Mouse (Mus musculus) fibroblast of lung, adult 2 months (primary cell): Measurements from ENCODE around the gene Ube2z.
"Not testable (repeated sequence)": the region's sequence is repeated elsewhere in the genome, so short reads cannot be mapped to it uniquely, and the experiment has no call there.

Source experiments
- DNase-seq: peaks from one replicate; pipeline ENCODE4 v3.0.0-alpha.2; 2011; ENCODE audit warnings: low read depth

The Ube2z gene

DNA sequence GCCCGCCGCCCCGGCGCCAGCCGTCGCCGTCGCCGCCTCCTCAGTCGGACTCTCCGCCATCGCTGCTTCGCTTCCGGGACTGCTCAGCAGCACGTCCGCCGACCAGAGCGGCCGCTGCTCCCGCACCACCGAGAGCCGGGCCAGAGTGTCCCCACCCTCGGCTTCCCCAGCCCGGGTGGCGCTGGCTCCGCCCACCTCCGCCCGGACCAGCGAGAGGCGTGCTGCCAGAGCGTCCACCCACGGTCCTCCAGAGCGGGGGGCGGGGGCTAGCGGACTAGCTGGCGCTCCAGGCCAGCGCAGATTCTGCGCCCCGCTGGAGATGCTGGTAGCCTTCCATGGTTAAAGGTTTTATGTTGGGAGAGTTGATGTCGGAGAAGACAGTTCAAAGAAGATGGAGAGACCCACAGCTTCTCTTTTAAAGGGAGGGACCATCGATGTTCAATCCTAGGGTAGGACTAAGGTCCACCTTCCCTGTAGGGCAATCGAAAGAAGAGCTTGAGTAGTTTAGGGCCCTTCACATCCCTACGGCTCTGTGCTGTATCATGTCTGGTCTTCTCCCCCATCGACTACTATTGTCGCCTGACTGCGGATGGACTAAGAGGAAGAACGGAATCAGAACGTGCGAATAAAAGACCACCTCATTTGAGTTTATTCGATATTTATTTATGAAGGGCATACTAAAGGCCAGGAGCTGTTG is at the start of gene Ube2z:
Gene Ube2z (minus strand): TSS at position 174 of the 697 bp plus-strand sequence.
- peak; percentile 84 for DNase-seq

DNA sequence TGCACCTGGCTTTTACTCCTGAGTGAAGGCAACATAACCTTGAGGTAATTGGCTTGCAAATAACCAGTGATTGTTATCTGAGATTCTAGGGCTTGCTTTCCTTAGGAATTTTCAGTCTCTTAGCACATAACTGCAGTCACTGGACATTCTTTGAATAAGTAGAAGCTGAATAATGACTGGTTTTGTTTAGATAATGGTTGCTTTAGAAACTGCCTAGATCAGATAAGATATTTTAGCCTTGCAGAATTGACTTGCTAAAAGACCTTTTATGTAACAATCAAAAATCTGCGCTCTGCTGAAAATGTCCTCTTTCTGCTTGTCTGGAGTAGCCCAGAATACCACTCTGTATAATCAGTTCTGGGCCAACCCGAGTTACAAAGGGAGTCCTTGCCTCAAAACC is 48.9 kb upstream of the Ube2z start:
- no peak for DNase-seq

DNA sequence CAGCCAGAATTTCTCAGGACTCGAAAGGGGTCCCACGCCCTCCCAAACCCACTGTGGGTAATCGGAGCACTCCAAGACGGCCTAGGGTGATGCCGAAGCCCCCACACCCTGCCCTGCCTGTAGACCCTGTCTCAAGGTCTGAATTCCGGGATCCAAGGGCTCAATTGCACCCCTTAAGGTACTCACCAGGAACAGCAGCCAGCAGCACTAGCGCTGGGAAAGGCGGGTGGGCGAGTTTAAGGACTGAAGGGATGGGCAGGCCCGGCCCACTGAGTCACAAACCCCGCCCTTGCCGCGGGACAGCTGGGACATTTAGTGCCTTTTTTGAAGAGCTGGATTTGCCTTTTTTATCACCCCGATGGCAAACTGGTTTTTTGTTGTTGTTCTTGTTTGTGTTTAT is 46.6 kb upstream of the Ube2z start, which contains the start of gene Calcoco2:
Gene Calcoco2 (minus strand): TSS at position 214 of the 400 bp plus-strand sequence.
- DNase-seq: no peak

DNA sequence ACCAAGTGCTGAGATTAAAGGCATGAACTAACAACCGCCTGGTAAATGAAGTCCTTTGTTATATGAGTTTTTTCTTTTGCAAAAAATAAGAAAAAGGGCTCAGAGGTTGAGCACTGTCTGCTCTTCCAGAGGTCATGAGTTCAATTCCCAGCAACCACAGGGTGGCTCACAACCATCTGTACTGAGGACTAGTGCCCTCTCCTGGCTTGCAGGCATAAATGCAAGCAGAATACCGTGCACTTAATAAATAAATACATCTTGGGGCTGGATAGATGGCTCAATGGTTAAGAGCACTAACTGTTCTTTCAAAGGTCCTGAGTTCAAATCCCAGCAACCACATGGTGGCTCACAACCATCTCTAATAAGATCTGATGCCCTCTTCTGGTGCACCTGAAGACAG is 45.8 kb upstream of the Ube2z start:
- DNase-seq: not testable (repeated sequence)

DNA sequence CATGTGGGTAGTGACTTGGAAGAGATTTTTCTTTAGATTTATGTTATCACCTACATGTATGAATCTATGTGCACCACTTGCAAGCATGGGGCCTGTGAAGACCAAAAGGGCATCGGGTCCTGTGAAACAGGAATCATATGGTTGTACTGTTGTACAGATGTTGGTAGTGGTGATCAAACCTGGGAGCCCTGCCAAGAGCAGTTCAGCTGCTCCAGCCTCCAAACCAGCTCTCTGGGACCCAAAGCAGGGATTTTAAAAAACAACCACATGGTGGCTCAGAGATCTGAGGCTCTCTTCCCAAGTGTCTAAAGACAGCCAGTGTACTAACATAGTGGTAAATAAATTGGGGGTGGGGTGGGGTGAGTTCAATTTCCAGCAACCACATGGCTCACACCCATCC is 43.2 kb upstream of the Ube2z start:
- DNase-seq: no peak

DNA sequence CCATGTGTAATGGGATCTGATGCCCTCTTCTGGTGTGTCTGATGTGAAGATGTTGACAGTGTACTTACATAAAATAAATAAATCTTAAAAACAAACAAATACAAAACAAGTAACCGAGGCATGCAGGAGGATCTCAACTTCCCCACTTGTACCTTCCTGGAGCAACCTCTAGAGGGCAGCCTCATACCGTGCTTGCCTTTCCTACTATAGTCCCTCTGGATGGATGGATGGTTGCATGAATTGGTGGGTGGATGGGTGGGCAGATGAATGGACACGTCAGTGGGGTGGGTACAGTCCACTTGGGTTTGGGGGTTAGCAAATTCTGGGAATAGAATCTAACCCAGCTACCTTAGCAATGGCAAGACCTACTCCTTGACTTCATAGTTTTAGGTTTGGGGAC is 28.2 kb upstream of the Ube2z start:
- DNase-seq: no peak

DNA sequence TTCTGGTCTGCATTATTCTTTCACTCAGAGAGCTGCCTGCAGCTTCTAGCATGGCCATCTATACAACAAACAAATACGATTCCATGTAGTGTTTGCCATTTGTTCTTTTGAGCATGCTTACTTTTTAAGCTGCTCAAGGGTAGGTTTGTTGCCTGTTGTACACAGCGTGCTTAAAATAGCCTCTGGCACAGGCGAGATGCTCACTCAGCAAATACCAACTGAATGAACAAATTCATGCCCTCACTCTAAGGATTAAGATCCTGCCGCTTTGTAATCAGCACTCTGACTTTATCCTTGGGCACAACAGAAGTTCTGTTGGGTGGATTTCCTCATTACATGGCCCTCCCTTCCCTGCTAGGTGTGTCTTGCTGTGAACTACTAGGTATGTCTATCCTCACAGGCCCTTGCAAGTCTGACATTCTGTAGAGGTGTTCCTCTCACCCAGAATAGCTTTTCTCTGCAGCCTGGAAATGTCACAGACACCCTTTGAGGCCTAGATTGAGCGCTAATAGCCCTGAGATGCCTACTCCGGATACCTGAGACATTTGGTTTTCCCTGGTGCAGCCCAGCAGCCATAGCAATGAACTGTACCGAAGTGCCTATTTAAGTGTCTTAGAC is 27.6 kb upstream of the Ube2z start:
- no peak for DNase-seq

DNA sequence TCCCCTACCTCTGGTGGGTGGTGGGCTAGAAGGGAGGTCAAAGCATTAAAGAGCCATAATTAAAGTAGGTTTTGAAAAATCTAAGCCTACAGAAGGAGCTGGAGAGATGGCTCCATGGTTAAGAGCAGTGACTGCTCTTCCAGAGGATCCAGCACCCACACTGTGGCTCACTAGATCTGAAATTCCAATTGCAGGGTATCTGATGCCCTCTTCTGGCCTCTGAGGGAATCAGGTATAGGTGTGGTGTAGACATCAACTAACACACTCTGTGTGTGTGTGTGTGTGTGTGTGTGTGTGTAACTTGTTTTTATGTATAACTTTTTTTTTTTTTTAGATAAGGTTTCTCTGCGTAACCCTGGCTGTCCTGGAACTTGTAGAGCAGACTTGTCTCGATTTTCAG is 25.9 kb upstream of the Ube2z start:
- DNase-seq: no peak

DNA sequence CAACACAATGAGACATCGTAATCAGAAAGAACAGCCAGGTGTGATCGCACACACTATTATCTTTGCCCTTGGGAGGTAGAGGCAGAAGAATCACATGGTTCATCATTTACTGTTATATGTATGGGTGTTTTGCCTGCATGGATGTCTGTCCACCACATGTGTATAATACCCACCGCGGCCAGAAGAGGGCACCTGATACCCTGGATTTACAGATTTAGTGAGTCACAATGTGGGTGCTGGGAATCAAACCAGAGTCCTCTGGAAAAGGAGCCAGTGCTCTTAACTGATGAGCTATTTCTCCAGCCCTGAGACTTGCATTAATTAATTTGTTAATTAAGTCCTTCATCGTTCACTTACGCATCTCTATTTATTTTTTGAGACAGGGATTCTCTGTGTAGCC is 22.8 kb upstream of the Ube2z start:
- no peak for DNase-seq

DNA sequence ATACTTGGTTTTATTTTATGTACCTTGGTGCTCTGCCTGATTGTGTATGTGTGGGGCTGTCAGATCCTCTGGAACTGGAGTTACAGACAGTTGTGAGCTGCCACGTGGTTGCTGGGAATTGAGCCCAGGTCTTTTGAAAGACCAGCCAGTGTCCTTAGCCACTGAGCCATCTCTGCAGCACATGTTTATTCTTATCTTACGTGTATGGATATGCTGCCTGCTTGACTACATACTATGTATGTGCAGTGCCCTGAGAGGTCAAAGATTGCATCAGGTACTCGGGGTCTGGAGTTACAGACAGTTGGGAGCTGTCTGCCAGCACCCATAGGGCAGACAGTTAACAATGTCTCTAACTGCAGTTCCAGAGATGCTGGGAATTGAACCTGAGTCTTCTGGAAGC is 17.5 kb upstream of the Ube2z start:
- no peak for DNase-seq

DNA sequence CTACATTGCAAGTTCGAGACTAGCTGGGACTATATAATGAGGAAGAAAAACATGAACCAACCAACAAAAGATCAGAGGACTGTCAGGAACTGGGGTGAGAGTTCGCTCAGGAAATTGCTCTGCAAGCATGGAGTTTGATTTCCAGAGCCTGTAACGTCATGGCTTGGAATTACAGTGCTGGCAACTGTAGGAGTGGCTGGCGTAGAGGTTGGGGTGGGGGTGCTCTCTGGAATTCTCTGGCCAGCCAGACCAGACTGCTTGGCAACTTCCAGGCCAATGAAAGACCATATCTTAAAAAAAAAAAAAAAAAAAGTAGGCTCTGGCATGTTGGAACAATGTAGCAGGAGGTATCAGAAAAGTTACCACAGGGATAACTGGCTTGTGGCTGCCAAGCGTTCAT is 15.5 kb upstream of the Ube2z start:
- peak; percentile 26 for DNase-seq

DNA sequence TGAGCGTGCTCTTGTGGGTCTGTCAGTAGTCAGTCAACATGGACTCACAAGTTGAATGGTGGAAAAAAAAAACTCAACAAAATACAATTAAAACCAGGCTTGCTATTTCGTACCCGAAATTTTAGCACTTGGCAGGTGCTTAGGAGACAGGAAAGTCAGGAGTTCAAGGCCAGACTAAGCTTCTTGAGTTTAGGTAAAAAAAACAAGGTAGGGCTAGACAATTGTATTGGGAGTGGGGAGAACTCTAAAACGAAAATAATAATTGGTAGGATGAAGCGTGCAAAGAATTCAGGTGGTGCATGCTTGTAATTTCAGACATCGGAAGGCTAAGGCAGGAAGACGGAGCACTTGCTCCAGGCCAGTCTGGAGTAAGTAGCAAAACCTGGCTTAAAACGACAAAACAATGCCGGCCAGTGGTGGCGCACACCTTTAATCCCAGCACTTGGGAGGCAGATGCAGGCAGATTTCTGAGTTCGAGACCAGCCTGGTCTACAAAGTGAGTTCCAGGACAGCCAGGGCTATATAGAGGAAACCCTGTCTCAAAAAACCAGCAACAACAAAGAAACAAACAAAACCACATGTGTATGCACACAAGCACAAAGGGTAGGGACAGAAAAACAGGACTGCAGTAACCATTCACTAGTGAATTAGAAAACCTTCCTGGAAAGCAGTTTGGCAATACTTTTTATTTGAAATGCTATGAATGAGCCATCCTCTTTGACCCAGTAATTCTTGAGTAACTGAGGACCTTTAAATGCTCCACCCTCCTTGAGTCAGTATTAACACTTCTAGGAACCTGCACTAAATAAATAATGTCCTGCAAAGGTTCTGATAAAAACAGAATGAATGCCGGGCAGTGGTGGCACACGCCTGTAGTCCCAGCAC is 11.3 kb upstream of the Ube2z start:
- no peak for DNase-seq

DNA sequence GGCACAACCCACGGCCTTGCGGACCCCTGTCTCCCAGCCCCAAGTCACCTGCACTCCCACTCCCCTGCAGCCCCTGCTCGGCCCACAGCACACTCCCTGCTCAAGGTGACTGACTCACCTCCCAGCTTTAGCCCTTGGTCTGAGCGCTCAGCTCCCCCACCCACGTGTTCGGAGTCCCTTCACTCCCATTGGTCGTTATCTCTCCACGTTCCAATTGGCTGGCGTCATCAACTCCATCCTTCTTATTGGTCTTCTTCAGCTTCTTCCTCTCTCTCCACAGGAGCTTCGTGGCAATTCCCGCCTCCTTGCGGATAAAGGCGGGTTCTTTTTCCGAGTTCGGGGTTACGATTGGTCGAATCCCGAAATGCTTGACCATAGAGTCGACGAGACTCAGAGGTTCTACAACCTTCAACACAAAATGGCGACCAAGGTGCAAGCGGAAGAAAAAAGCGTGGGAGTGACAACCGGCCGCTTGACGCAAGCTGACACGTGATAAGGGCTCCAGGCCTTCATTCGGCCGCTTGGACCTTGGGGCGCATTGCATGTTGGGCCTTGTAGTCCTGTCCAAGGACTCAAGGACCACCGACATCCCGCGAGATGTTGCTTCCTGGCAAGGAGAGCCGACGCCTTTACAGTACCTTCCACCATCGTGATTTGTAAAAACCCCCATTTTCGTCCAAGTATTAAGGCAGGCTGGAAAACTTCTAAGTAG is 10.5 kb upstream of the Ube2z start, which contains the start of gene Atp5g1:
Gene Atp5g1 (minus strand): TSS at position 162 of the 712 bp plus-strand sequence.
- DNase-seq: peak; percentile 100

DNA sequence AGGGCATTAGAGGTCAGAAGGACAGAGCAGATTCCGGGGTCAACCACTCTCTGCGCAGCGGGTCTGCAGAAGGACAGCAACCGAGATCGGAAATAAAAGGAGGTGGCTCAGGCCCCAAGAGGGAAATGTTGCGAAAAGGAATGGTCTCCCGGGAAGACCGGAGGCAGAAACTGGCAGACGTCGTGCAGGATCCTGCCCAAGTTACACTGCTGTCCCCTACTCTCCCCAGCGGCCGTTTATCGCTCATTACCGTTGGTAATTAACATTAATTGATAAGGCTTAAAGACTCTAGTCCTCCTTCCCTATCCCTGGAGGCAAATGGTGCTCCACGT is 10.0 kb upstream of the Ube2z start:
- DNase-seq: no peak

DNA sequence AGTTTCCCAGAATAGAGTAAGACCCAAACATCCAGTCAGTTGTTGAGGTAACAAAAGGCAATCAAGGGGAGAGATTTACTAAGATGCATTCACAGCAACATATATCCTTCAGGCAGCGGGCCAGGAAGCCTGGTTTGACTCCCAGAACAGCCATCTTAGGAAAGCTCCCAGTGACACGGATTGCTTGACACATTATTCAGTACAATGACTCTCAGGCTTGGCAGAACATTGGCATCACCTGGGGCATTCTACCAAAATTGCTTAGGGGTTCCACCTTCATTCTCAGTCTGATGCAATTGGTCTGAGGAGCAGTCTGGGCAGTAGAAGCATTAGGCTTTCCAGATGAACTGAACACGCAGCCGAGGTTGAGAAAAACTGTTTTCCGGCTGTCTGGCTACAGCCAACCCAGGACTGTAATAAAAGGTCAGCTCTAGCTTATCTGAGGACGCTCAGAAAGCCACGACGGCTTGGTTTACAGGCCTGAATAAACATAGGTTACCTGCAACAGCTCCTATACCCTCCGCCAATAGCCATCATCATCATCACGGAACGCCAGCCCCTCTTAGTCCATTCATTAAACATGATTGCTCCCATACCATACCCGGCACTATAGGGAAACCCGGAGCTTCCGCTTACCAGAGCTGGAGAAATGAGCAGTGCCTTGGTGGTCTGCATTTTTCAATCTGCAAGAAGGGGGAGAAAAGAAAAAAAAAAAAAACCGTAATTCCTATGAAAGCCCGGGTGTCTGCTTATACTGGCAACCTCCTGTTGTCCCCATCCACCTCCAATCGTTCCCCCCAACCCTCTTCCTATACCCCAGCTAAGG is 9.4 kb upstream of the Ube2z start:
- no peak for DNase-seq

DNA sequence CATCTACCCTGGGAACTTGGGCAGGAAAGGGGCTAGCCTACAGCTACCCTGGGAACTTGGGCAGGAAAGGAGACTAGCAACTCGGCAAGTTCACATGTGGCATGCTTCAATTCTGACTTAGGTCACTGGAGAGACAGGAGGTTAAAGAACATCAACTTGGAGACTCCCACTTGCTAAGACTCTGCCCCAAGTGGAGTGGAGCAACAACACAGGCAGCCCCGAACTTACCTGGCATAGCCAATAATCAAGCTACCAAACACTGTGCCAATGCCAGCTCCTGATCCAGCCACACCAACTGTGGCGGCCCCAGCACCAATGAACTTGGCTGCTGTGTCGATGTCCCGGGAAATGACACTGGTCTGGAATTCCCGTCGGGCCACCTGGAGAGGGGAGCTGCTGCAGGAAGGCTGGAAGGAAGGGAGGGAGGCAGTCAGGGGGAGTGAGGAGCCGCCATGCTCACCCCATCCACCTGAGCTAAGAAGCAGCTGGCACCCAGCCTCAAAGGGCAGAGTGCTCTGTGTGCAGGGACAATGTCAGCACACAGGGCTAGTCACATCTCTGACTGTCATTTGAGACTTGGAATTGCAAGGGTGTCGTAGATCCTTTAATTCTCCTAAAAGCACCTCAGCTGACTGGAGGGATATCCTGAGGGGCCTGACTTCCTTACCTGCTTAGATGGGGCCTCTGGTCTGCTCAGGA is 8.3 kb upstream of the Ube2z start:
- no peak for DNase-seq

DNA sequence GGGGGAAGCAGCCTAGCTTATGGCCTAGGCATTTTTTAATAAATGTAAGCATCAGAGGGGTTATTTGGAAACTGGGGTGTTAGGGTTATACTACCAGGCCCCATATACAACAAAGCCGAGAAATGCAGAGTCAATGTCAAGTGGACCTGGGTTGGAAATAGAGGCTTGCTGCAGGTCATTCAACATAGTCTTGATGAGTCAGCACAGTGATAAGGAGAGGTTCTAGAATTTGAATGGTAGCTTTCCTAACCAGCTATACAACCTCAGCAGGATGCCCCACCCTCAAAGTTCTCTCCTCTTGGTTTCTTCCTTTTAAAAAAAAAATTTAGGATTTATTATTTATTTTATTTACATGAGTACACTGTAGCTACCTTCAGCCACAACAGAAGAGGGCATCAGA is 5.8 kb upstream of the Ube2z start:
- no peak for DNase-seq

DNA sequence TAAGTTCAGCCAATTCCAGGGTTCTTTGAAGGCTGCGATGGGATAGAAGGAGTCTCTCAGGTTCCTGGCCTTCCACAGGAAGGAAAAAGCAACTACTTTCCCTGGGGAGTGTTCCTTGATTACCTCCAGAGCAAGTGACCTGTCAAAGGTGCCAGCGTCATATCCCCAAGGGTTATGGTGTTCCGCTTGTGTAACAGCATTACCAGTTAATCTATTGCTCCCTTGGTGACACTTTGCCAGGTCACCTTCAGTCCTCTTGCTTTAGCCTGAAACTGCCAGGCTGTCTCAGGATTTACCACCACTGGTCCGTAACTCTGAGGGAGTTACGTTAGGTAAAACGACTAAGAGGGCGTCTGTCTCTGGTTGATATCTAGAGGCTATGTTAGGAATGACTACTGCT is 5.2 kb upstream of the Ube2z start:
- DNase-seq: no peak

DNA sequence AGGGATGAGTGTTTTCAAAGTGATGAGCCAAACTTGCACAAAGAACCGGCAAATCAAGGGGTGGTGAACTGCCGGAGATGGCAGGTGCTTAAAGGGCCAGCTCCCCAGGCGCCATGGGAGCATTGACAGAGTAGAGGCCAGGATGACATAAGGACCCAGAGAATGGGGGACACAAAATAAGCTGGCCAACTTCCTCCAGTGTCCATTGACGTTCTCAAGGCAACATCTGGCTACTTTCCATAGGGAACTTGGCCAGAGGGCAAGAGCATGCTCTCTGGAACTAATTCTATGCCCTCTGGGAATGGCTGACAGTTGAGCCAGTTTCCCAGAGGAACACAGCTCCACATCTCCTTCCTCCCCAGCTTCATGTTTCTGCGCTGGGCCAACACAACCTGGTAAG is 3.0 kb upstream of the Ube2z start:
- DNase-seq: no peak

DNA sequence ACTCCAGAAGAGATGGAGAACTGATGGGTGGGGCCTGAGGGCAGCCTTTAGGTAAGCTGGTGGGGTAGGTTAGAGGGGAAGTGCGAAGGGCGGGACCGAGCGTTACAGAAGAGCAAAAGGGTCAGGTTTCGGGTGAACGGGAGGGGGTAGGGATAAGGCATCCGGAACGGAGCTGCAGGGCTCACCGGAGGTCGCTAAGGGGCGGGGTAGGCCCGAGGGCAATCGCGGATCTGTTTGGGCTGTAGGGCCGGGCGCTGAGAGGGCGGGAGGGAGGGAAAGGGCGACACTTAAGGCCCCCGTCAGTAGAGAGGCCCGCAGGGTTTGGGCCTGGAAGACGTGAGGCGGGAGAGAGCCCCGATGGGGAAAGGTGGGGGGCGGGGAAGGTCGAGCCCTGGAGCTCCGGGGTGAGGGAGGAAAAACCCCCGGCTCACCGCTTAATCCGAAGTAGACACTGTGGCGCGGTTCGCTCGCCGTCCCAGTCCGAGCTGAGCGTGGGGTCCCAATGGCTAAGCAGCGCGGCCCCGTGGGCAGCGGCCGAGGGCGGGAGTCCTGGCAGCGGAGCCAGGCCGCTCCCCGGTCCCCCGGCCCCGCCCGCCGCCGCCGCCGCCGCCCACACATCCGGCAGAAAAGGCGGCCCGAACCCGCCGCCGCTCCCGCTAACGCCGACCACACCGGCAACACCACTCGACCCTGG is 520 bp downstream of the Ube2z start:
- no peak for DNase-seq
